Mouse (Mus musculus) intestine, embryonic 14.5 days (tissue): ENCODE results near the gene Ube4b. TPM values are rescaled to one million over a fixed set of nuclear protein-coding genes. Genes with fewer than 3 reads are reported as not detected.
A peak's percentile ranks its signal among the peaks of the same experiment; 100 is the strongest.

Source experiments
- ATAC-seq: fragments of 200-750 bp; cut with Nextera tagmentation; replicated peaks from 2 replicates; pipeline ENCODE4 v1.8.0; 2017; ENCODE audit warnings: low read depth, moderate number of reproducible peaks, moderate TSS enrichment, moderate library complexity; ENCODE audit not compliant: low FRiP score, low TSS enrichment
- DNase-seq: peaks from one replicate; pipeline ENCODE4 v3.0.0-alpha.2; 2018; ENCODE audit warnings: low spot score
- H3K27ac ChIP-seq: fragments of 300-500 bp; sonication (generic); 2 replicates; pipeline ENCODE4 v1.5.1; 2014; ENCODE audit warnings: low read depth, mild to moderate bottlenecking, control low read depth
- H3K27me3 ChIP-seq: fragments of 300-500 bp; sonication (generic); replicated peaks from 2 replicates; pipeline ENCODE4 v1.6.1; 2014; ENCODE audit warnings: low read length, control low read depth; ENCODE audit not compliant: control insufficient read depth, insufficient read depth
- H3K36me3 ChIP-seq: fragments of 300-500 bp; sonication (generic); 2 replicates; pipeline ENCODE4 v1.6.1; 2014; ENCODE audit warnings: low read length, control low read depth; ENCODE audit not compliant: control insufficient read depth, insufficient read depth
- H3K4me1 ChIP-seq: fragments of 300-500 bp; sonication (generic); replicated peaks from 2 replicates; pipeline ENCODE4 v1.6.1; 2014; ENCODE audit warnings: low read length, control low read depth, mixed read lengths; ENCODE audit not compliant: control insufficient read depth, insufficient read depth
- H3K4me2 ChIP-seq: fragments of 300-500 bp; sonication (generic); 2 replicates; pipeline ENCODE4 v1.6.1; 2014; ENCODE audit warnings: low read length
- H3K4me3 ChIP-seq: fragments of 300-500 bp; sonication (generic); 2 replicates; pipeline ENCODE4 v1.5.1; 2014; ENCODE audit warnings: low read depth, low read length, control low read depth, mixed read lengths
- H3K9ac ChIP-seq: fragments of 300-500 bp; sonication (generic); 2 replicates; pipeline ENCODE4 v1.6.1; 2014; ENCODE audit warnings: mild to moderate bottlenecking, low read length
- H3K9me3 ChIP-seq: fragments of 300-500 bp; sonication (generic); 2 replicates; pipeline ENCODE4 v1.6.1; 2016; ENCODE audit warnings: low read length, control low read depth; ENCODE audit not compliant: control insufficient read depth
- WGBS: fragments of 180-500 bp; shearing (Covaris S2); extraction: QIAGEN DNeasy Blood & Tissue Kit; methylation state at CpG from one replicate; pipeline ENCODE4 v1.1.7; 2014; 5-methylcytosine and 5-hydroxymethylcytosine counted together
- polyA plus RNA-seq: library from polyadenylated mRNA; unstranded; fragments of >200 nt; fragmentation: Nextera tagmentation; extraction: Ambion mirVana; gene quantifications from 2 replicates; pipeline ENCODE4 v1.2.1, GENCODE M21; 2014

Ube4b gene
- polyA plus RNA-seq, 1 experiment from 2014 or later, result 40.8 TPM

GRCm38 (mm10) chr4:149376034-149376433 is 50.5 kb downstream of the Ube4b start:
- no peaks in the 10 kb centered on the region for H3K9me3 ChIP-seq
- DNase-seq, result no peak
- H3K4me1 ChIP-seq, result no peaks in the 10 kb centered on the region
- WGBS, result 87% methylated on average over 10 of the region's 10 CpGs
- peaks cover 91% of the 10 kb centered on the region for H3K36me3 ChIP-seq
- no peak for ATAC-seq
- no peak overlapping the region for H3K9ac ChIP-seq
- no peak overlapping the region for H3K4me2 ChIP-seq
- no peaks in the 10 kb centered on the region for H3K27me3 ChIP-seq
- H3K4me3 ChIP-seq, result no peak overlapping the region
- no peak overlapping the region for H3K27ac ChIP-seq

- Histone ChIP-seq H3K4me1 (no peaks in the 10 kb centered on the region), H3K27ac (no peak overlapping the region), H3K36me3 (peaks cover 89% of the 10 kb centered on the region), H3K4me3 (no peak overlapping the region), H3K9me3 (no peaks in the 10 kb centered on the region), H3K4me2 (no peak overlapping the region), H3K27me3 (no peaks in the 10 kb centered on the region), H3K9ac (no peak overlapping the region)
- ATAC-seq (no peak), DNase-seq (no peak)
- 88% methylated on average over 11 of the region's 11 CpGs for WGBS
These were observed 51.9 kb downstream of the Ube4b start for GRCm38 (mm10) chr4:149374662-149375061.

GRCm38 (mm10) chr4:149373927-149374326 is 52.6 kb downstream of the Ube4b start:
- ATAC-seq (no peak), DNase-seq (no peak)
- peaks cover 89% of the 10 kb centered on the region for H3K36me3 ChIP-seq

GRCm38 (mm10) chr4:149373431-149373830 is 53.1 kb downstream of the Ube4b start:
- WGBS, result 68% methylated on average over 5 of the region's 5 CpGs
- H3K27ac ChIP-seq, result no peak overlapping the region

More at GRCm38 (mm10) chr4:149373927-149374326, 52.6 kb downstream of the Ube4b start:
- no peak overlapping the region for H3K4me3 ChIP-seq
- H3K9ac ChIP-seq, result no peak overlapping the region
- H3K9me3 ChIP-seq, result no peaks in the 10 kb centered on the region
- H3K27ac ChIP-seq, result no peak overlapping the region
- WGBS, result 80% methylated on average over 9 of the region's 9 CpGs
- H3K27me3 ChIP-seq, result no peaks in the 10 kb centered on the region
- no peaks in the 10 kb centered on the region for H3K4me1 ChIP-seq
- H3K4me2 ChIP-seq, result no peak overlapping the region

GRCm38 (mm10) chr4:149365702-149366370 is 60.7 kb downstream of the Ube4b start:
- Histone ChIP-seq H3K27me3 (no peaks in the 10 kb centered on the region), H3K4me1 (no peaks in the 10 kb centered on the region), H3K9me3 (no peaks in the 10 kb centered on the region), H3K4me3 (no peak overlapping the region), H3K27ac (no peak overlapping the region), H3K36me3 (peaks cover 92% of the 10 kb centered on the region), H3K9ac (no peak overlapping the region), H3K4me2 (no peak overlapping the region)
- WGBS, result 85% methylated on average over 12 of the region's 12 CpGs
- ATAC-seq, result no peak
- DNase-seq, result no peak

More at GRCm38 (mm10) chr4:149373431-149373830, 53.1 kb downstream of the Ube4b start:
- DNase-seq (peak; percentile 78), ATAC-seq (no peak)
- Histone ChIP-seq H3K27me3 (no peaks in the 10 kb centered on the region), H3K36me3 (peaks cover 89% of the 10 kb centered on the region), H3K9me3 (no peaks in the 10 kb centered on the region), H3K4me3 (no peak overlapping the region), H3K4me1 (no peaks in the 10 kb centered on the region), H3K4me2 (no peak overlapping the region), H3K9ac (no peak overlapping the region)

- 91% methylated on average over 5 of the region's 5 CpGs for whole genome bisulfite sequencing
- Histone ChIP-seq H3K4me3 (no peak overlapping the region), H3K9ac (no peak overlapping the region), H3K36me3 (peaks cover 95% of the 10 kb centered on the region), H3K4me1 (no peaks in the 10 kb centered on the region), H3K27ac (no peak overlapping the region), H3K4me2 (no peak overlapping the region), H3K9me3 (no peaks in the 10 kb centered on the region), H3K27me3 (no peaks in the 10 kb centered on the region)
- ATAC-seq, result no peak
- DNase-seq, result no peak
These were observed 61.7 kb downstream of the Ube4b start for GRCm38 (mm10) chr4:149364896-149365295.

- no peaks in the 10 kb centered on the region for H3K4me1 ChIP-seq
- 79% methylated on average over 6 of the region's 6 CpGs for WGBS
- no peak overlapping the region for H3K4me2 ChIP-seq
- H3K36me3 ChIP-seq, result peaks cover 97% of the 10 kb centered on the region
- ATAC-seq (no peak), DNase-seq (no peak)
- H3K27me3 ChIP-seq, result no peaks in the 10 kb centered on the region
- no peaks in the 10 kb centered on the region for H3K9me3 ChIP-seq
- H3K9ac ChIP-seq, result no peak overlapping the region
- H3K27ac ChIP-seq, result no peak overlapping the region
- no peak overlapping the region for H3K4me3 ChIP-seq
These were observed 65.5 kb downstream of the Ube4b start for GRCm38 (mm10) chr4:149361051-149361450.

GRCm38 (mm10) chr4:149360647-149361046 is 65.9 kb downstream of the Ube4b start:
- Histone ChIP-seq H3K9me3 (no peaks in the 10 kb centered on the region), H3K4me2 (no peak overlapping the region), H3K4me3 (no peak overlapping the region), H3K36me3 (peaks cover 97% of the 10 kb centered on the region), H3K27ac (no peak overlapping the region), H3K27me3 (no peaks in the 10 kb centered on the region), H3K9ac (no peak overlapping the region), H3K4me1 (no peaks in the 10 kb centered on the region)
- no peak for DNase-seq
- no peak for ATAC-seq
- WGBS, result 89% methylated on average over 5 of the region's 5 CpGs

- no peak for ATAC-seq
- Histone ChIP-seq H3K4me3 (no peak overlapping the region), H3K4me2 (no peak overlapping the region), H3K9me3 (no peaks in the 10 kb centered on the region), H3K4me1 (no peaks in the 10 kb centered on the region), H3K36me3 (peaks cover 95% of the 10 kb centered on the region), H3K27ac (no peak overlapping the region), H3K27me3 (no peaks in the 10 kb centered on the region), H3K9ac (no peak overlapping the region)
- WGBS, result 93% methylated on average over 5 of the region's 5 CpGs
- DNase-seq, result no peak
These were observed 68.6 kb downstream of the Ube4b start for GRCm38 (mm10) chr4:149357982-149358381.
